Mouse (Mus musculus): Measurements from ENCODE around the gene Mbip.

Mbip gene

DNA sequence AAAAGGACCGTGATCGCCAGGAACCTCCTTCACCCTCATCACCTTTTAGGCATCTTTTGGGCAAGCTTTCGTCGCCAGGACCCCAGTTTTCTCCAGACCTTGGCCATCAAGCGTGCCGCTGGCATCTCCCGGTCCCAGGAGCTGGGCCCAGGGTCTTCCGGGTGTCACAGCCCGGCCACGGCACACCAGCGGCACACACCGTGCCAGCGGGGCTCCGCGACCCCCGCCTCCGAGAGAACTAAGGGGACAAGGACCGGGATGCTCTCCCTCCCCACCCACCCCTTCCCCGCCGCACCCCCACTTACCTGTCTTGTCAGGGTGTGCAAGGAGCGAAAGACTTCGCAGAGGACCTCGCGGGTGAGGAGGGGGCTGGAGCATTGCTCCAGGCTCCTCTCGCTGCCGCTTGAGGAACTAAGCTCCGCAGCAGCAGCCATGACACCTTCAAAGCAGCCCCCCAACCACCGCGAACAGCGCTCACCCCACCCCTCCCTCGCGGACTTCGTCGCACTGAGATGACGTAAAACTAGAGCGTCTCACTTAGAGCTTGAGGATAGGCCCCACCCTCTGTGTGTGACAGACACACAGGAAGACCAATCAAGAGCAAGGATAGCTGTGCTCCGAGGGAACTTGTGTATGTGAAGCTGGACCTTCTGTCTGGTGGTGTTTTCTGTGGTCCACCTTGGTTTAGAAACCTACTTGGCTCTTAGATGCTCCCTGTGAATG is at the start of gene Mbip:
Mbip (minus strand) TSS at position 528 of the 723 bp plus-strand sequence.
- DNase-seq (ENCODE audit: extremely low spot score), result peak; percentile 99

GRCm38 (mm10) chr12:56387647-56388205 is 42.0 kb upstream of the Mbip start:
- DNase-seq (ENCODE audit: extremely low spot score), result no peak

- no peak for DNase-seq (ENCODE audit: extremely low spot score)
Observed at GRCm38 (mm10) chr12:56386955-56387646, 41.4 kb upstream of the Mbip start.

GRCm38 (mm10) chr12:56344771-56345314 is 851 bp downstream of the Mbip start:
- DNase-seq (ENCODE audit: extremely low spot score), result no peak

DNA sequence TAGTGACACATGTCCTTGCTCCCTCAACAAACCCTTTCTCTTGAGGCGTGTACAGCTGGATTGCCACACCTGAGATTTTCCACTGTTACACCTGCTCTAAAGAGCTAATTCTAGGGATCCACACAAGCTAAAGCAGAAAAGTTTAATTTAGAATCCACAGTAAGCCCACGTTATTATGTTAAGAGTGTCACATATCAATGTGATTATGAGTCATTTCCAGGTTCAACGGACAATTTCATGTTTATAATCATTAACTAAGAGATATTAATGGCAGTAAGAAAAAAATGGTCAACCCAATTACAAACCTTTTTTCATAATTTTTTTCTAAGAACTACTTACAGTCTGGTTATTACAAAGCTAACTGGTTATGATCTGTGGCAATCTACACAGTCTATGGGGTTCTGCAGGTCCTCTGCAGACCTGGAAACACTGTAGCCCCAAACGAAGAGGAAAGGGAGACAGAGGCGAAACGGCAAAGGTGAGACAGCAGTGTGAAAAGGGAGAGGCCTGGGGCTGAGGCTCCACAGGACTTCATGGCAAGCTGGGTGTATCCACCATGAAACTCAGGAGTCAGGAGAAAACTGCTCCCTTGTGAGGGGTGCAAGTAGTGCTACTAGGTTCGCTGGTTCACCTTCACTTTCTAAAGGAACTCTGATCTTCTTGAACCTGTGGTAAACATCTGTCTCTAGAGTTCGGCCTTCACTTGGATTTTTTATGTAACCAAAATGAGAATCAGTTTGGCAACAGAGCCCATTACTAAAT is 6.2 kb downstream of the Mbip start:
- DNase-seq (ENCODE audit: extremely low spot score), result no peak

GRCm38 (mm10) chr12:56333461-56333860 is 12.2 kb downstream of the Mbip start:
- DNase-seq (ENCODE audit: extremely low spot score), result no peak

- no peak for DNase-seq (ENCODE audit: extremely low spot score)
Observed at GRCm38 (mm10) chr12:56332475-56332874, 13.2 kb downstream of the Mbip start.

DNA sequence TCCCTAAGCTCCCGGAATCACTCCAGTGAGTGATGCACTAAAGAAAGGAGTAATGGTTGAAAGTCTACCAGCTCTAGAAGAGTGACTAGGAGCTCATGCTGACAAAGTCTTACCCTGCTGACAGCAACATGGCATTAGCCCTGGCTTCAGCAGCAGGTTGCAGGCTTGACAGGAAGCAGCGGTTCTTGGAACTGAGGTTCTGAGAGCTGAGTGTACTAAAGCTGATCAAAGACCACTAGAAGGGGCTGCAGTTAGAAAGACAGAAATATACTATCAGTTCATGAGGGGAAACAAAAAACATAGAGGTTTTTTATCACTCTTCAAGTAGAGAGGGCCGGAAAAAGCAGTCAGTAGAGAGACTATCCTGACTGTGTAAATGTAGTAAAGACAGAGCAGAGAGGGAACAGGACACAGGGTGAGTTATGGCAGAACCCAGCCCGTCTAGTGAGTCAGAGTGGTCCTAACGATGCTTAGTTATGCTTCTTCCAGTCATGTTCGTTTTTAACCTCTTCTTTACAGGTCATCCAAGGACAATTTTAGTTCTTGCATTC is 18.2 kb downstream of the Mbip start:
- no peak for DNase-seq (ENCODE audit: extremely low spot score)

DNA sequence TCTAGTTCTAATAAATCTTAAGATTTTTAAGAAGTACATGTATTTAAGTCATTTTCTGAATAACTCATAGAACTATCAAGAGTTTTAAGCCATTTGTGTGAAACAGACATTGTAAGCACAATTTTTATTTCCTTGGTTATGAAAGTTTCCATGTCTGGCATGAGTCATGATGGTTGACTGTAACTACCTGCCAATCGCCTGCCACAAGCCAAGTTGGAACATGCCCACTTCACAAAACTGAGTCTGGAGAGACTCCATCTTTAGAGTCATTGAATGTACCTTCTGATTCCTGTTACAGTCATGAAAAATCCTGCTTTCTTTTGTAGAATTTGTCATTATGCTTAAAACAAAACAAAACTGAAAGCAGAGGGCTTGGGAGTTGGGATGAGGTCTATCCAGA is 19.8 kb downstream of the Mbip start:
- no peak for DNase-seq (ENCODE audit: extremely low spot score)

GRCm38 (mm10) chr12:56318941-56319340 is 26.8 kb downstream of the Mbip start:
- DNase-seq (ENCODE audit: extremely low spot score), result no peak

- DNase-seq (ENCODE audit: extremely low spot score), result no peak
Observed at GRCm38 (mm10) chr12:56318059-56318458, 27.6 kb downstream of the Mbip start.

DNA sequence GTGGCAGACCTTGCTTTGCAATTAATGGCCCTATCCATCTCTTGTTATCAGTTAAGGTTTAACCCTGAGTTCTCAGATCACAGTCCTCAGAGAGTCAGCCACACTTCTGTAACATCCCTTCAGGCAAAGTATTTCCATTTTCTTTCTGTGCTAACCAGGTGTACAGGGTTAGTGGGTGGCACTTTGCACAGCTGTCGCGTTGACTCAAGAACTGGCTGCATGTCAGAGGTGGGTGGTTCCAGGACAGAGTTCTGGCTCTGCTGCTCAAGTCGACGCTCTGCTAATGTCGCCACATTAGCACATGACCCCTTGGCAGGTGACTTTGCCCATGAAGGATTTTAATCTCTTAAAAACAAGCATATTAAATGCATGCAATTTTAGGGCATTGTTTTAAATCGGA is 39.9 kb downstream of the Mbip start:
- no peak for DNase-seq (ENCODE audit: extremely low spot score)

GRCm38 (mm10) chr12:56302321-56303017 is 43.2 kb downstream of the Mbip start:
- DNase-seq (ENCODE audit: extremely low spot score), result no peak

DNA sequence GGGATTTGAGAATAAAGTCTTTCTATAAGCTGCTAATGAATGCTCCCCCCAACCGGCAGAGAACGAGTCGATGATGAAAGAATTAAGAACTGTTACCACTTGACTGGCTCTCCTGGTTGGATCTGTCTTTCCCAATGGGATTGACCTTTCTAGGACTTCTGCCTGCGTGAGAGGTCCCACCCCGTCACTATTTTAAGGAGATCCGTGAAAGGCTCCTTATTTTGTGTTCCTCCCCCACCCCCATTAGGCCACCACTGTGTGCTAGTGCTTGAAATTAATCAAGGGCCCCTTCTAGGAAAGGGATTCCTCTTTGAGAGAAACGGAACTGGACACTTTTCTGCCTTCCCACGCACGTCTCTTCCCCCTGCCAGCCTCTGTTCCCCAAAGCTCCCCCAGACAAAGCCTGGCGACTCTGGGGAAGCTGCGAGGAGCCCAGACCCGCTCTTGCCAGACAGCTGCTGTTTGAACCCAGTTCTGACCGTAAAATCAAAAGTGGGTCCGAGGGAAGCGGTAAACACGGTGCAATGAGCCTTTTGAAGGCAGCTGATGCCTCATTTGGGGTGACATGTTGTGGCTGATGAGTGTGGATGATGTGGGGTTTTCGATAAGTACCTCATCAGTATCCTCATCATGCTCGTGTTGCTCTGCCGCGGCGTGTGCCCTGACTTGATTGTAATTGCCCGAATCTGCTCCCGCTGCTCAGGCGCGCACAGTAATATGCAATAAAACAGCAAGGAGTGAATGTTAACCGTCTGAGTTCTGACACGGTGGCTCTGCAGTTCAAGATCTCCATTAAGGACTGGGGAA is 44.0 kb downstream of the Mbip start:
- DNase-seq (ENCODE audit: extremely low spot score), result peak; percentile 33

DNA sequence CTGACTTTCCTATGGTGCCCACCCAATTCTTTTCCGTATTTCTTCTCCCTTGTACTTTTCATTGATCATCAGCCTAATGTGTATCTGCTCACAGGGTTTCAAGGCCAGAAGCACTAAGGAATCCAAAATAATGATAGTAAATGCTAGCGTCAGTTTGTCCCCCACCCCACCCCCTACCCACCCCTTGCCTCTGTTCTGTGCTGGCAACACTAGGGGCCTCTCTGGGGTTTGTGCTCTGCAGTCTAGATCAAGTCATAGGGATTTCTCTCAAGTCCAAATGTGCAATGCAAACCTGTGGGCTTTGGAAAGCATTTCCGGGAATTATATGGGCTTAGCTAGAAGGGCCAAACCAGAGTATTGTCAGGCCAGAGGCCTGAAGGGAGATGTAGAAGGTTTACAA is 46.1 kb downstream of the Mbip start:
- no peak for DNase-seq (ENCODE audit: extremely low spot score)

DNA sequence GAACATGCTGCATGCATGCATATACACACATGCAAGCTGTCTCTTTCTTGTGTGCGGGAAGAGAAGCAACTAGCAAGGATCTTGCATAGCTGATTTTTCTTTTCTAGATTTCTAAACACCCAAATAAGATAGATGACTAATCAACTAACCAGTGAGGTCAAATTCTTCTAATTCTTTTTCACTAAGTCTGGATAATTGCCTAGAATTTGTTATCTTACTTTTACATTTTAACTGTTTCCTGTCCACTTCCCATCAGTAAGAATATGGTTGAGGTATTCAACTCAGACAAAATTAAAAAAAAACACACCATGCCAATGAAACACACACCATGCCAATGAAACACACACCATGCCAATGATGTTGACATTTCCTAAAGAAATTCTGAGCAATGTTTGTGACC is 46.8 kb downstream of the Mbip start:
- no peak for DNase-seq (ENCODE audit: extremely low spot score)

GRCm38 (mm10) chr12:56297921-56298830 is 47.5 kb downstream of the Mbip start:
- DNase-seq (ENCODE audit: extremely low spot score), result no peak

GRCm38 (mm10) chr12:56297099-56297498 is 48.6 kb downstream of the Mbip start:
- DNase-seq (ENCODE audit: extremely low spot score), result no peak

- no peak for DNase-seq (ENCODE audit: extremely low spot score)
Observed at GRCm38 (mm10) chr12:56296524-56296923, 49.2 kb downstream of the Mbip start.

Measured in embryo, embryonic 9.5 days (tissue).